In the genomic region with DNA sequence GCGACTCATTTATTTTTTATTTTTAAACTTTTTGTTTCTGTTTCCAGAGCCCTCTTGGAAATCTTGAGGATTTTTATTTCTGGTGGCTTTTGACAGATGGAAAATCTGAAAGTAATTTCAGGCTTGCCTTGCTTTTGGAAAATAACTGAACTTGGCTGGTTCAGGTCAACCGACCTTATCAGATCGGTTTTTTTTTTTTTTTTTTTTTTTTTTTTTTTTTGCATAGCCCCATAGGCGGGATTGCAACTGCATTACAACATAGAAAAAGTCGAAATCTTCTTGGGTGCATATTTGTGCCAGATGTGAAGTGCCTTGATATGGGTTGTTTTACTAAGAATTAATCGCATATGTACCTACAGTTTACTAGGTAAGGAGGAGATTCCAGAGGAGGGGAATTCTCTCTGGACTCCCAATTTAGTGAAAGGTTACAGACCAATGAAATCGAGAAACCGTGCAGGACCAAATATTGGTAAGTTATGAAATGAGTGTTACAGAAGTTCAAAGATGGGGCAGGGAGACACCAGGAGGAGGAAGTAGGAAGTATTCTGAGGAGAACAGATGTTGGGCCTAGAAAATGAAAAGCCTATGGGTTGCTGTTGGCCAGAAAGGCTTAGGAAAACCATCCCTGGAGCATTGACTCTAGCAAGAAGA, we compare ENCODE assay signal across 8 mouse cellular contexts. TPM values are rescaled to one million over a fixed set of nuclear protein-coding genes. Genes with fewer than 3 reads are reported as not detected.
DNase-seq lines count a peak whose midpoint lies in the region; ATAC-seq and TF ChIP-seq lines count a peak whose summit lies in the region.

No protein-coding gene starts in this region.

- H3K4me3 ChIP-seq in testis, adult 2 months (ENCODE audit: control insufficient read depth, low read depth, low read length): peak overlapping the region; percentile 96
- H3K4me3 ChIP-seq in embryonic facial prominence, embryonic 13.5 days: peak overlapping the region; percentile 90
- H3K4me3 ChIP-seq in hindbrain, embryonic 15.5 days: peak overlapping the region; percentile 78
- peak overlapping the region; percentile 97 for H3K4me3 ChIP-seq in midbrain, embryonic 15.5 days

- no peak for TF ChIP-seq POLR2A in testis, adult 2 months (IDR thresholded peaks at IDR 0.05; ENCODE audit: control insufficient read depth, low read depth, low read length)

- no peak overlapping the region; the same call in 1 of the 2 replicates for H3K27ac ChIP-seq in testis, adult 2 months (ENCODE audit: control insufficient read depth, insufficient read depth, low read depth, low read length)
- peak overlapping the region; percentile 98 for H3K27ac ChIP-seq in embryonic facial prominence, embryonic 13.5 days
- peak overlapping the region; percentile 99 for H3K27ac ChIP-seq in hindbrain, embryonic 15.5 days (replicated peaks)
- peak overlapping the region; percentile 98 for H3K27ac ChIP-seq in midbrain, embryonic 15.5 days

- WGBS in embryonic facial prominence, embryonic 13.5 days: 9% methylated on average over 8 of the region's 8 CpGs
- WGBS in hindbrain, embryonic 15.5 days: 23% methylated on average over 8 of the region's 8 CpGs
- 26% methylated on average over 8 of the region's 8 CpGs for WGBS in midbrain, embryonic 15.5 days

- ATAC-seq in embryonic facial prominence, embryonic 13.5 days (ENCODE audit: insufficient number of reproducible peaks, insufficient read depth, low FRiP score, low TSS enrichment, low read depth): no peak
- ATAC-seq in hindbrain, embryonic 15.5 days (ENCODE audit: low FRiP score, low read depth): no peak
- ATAC-seq in midbrain, embryonic 15.5 days (replicated peaks): no peak

- peak overlapping the region; percentile 73 for H3K4me2 ChIP-seq in embryonic facial prominence, embryonic 13.5 days
- peak overlapping the region; percentile 59 for H3K4me2 ChIP-seq in hindbrain, embryonic 15.5 days
- peak overlapping the region; percentile 60 for H3K4me2 ChIP-seq in midbrain, embryonic 15.5 days

- H3K27me3 ChIP-seq in testis, adult 2 months (ENCODE audit: control insufficient read depth, insufficient read depth, low read length): no peaks in the 10 kb centered on the region
- no peaks in the 10 kb centered on the region for H3K27me3 ChIP-seq in embryonic facial prominence, embryonic 13.5 days
- no peaks in the 10 kb centered on the region for H3K27me3 ChIP-seq in hindbrain, embryonic 15.5 days
- no peaks in the 10 kb centered on the region for H3K27me3 ChIP-seq in midbrain, embryonic 15.5 days (replicated peaks)

- H3K4me1 ChIP-seq in testis, adult 2 months (ENCODE audit: control insufficient read depth, insufficient read depth, low read length): no peaks in the 10 kb centered on the region; the same call in 1 of the 2 replicates
- peaks cover 8% of the 10 kb centered on the region for H3K4me1 ChIP-seq in embryonic facial prominence, embryonic 13.5 days
- peaks cover 18% of the 10 kb centered on the region for H3K4me1 ChIP-seq in hindbrain, embryonic 15.5 days (replicated peaks)
- H3K4me1 ChIP-seq in midbrain, embryonic 15.5 days: peaks cover 12% of the 10 kb centered on the region

- no peaks in the 10 kb centered on the region for H3K36me3 ChIP-seq in testis, adult 2 months (ENCODE audit: control insufficient read depth, insufficient read depth, low read length)
- H3K36me3 ChIP-seq in embryonic facial prominence, embryonic 13.5 days: 0 out of 2 replicates have a peak, but pooled peaks cover 4% of the 10 kb centered on the region
- no peaks in the 10 kb centered on the region for H3K36me3 ChIP-seq in hindbrain, embryonic 15.5 days
- no peaks in the 10 kb centered on the region for H3K36me3 ChIP-seq in midbrain, embryonic 15.5 days (replicated peaks)

- H3K9me3 ChIP-seq in embryonic facial prominence, embryonic 13.5 days: no peaks in the 10 kb centered on the region
- no peaks in the 10 kb centered on the region for H3K9me3 ChIP-seq in hindbrain, embryonic 15.5 days
- H3K9me3 ChIP-seq in midbrain, embryonic 15.5 days: no peaks in the 10 kb centered on the region

- peak overlapping the region; percentile 96 for H3K9ac ChIP-seq in embryonic facial prominence, embryonic 13.5 days
- H3K9ac ChIP-seq in hindbrain, embryonic 15.5 days: peak overlapping the region; percentile 94
- H3K9ac ChIP-seq in midbrain, embryonic 15.5 days: peak overlapping the region; percentile 99

- no peak for TF ChIP-seq CTCF in testis, adult 2 months (IDR thresholded peaks at IDR 0.05; ENCODE audit: control insufficient read depth, insufficient read depth, insufficient replicate concordance, low read depth, low read length)

- DNase-seq in testis, postnatal 10 days (ENCODE audit: low spot score): no peak
- DNase-seq in embryo, embryonic 9.5 days (ENCODE audit: extremely low spot score): no peak
- no peak for DNase-seq in adrenal gland, postnatal 4 days (ENCODE audit: low spot score in 2 of 2)
- DNase-seq in retina, postnatal 1 day: no peak

RNA-seq across cellular contexts. Expression of a gene that starts 1.7 kb away (rescaled TPM):
- 35.5 and 43.0 TPM in 2 replicates for polyA plus RNA-seq in testis, adult 2 months (2012; rRNA removed)
- 48.1 and 50.8 TPM in 2 replicates for polyA plus RNA-seq in embryonic facial prominence, embryonic 13.5 days (2015; fragmentation: Nextera tagmentation; extraction: Ambion mirVana)
- 95.4 and 98.3 TPM in 2 replicates for polyA plus RNA-seq in hindbrain, embryonic 15.5 days (2015; fragmentation: Nextera tagmentation; extraction: Ambion mirVana)
- 98.3 and 103 TPM in 2 replicates for polyA plus RNA-seq in midbrain, embryonic 15.5 days (2015; fragmentation: Nextera tagmentation; extraction: Ambion mirVana)
- 10 to 100 TPM; 67.6 to 68.1 TPM for total RNA-seq in adrenal gland, postnatal 4 days (2021)
